Mouse (Mus musculus) gastrocnemius, postnatal 25 days (tissue): ENCODE data around the gene Lenep. TPM values are rescaled to one million over a fixed set of nuclear protein-coding genes. Genes with fewer than 3 reads are reported as not detected.
"Not testable (repeated sequence)": the region's sequence is repeated elsewhere in the genome, so short reads cannot be mapped to it uniquely, and the experiment has no call there.

Experiments used
- DNase-seq: peaks from one replicate; pipeline ENCODE4 v3.0.0; 2022
- long read RNA-seq, 2 experiments: library from polyadenylated mRNA; stranded (forward); transcript quantifications; one replicate each; pipeline ENCODE4 v2.0.0; 2021
- total RNA-seq, 2 experiments: library from RNA; stranded (reverse); gene quantifications; 1 replicate in 1 of 2; 2 replicates in 1 of 2; pipeline ENCODE4 v1.2.3; 2021

Gene Lenep
- total RNA-seq: 1 to 10 TPM in 1 of 2 experiments, not detected in 1; 1.2 TPM
- long read RNA-seq, experiment 1: 0 reads
- long read RNA-seq, experiment 2, partial matches to known transcripts: 0 of 1 reads
- long read RNA-seq, experiment 2, other reads (novel, unspliced or antisense): 0 of 1 reads

DNA sequence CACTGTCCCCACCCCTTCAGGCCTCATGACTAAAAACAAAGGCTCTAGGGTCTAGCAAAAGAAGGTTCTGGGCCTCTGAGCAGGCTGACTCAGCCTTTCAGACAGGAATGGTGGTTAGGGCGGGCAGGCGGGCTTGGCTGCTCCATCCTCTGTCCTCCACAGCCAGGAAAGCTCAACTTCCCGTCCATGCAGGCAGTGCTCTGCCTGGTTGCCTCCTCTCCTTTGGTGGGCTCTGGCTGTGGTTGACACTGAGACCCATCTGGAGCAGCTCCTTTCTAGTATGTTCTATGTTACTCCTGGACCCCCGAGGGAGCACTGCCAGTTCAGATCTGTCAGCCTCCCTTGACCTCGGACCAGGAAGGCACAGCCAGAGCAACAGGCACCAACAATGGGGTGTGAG, at the start of gene Lenep:
TSS of gene Lenep (minus strand) at position 101 of the 400 bp plus-strand sequence.
- DNase-seq: no peak

DNA sequence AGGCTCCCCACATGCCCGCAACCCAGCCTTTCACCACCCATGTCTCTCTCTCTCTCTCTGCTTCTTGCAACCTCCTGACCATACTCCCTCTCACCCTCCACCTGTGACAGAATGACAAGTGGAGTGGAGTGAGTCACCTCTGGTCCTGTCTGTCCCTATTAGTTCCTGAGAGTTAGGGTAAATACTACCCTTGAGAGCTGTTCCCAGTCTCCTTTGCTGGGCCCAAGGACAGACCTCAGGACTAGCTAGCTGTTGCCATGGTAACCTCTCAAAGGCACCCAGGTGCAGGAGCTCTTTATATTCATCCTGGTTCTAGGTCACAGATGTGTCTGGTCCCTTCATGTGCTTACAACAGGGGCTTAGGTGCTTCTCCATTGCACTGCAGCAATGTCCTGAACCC, 49.3 kb upstream of the Lenep start:
- no peak for DNase-seq

GRCm38 (mm10) chr3:89449541-89449940, 46.9 kb upstream of the Lenep start:
- peak; percentile 62 for DNase-seq

DNA sequence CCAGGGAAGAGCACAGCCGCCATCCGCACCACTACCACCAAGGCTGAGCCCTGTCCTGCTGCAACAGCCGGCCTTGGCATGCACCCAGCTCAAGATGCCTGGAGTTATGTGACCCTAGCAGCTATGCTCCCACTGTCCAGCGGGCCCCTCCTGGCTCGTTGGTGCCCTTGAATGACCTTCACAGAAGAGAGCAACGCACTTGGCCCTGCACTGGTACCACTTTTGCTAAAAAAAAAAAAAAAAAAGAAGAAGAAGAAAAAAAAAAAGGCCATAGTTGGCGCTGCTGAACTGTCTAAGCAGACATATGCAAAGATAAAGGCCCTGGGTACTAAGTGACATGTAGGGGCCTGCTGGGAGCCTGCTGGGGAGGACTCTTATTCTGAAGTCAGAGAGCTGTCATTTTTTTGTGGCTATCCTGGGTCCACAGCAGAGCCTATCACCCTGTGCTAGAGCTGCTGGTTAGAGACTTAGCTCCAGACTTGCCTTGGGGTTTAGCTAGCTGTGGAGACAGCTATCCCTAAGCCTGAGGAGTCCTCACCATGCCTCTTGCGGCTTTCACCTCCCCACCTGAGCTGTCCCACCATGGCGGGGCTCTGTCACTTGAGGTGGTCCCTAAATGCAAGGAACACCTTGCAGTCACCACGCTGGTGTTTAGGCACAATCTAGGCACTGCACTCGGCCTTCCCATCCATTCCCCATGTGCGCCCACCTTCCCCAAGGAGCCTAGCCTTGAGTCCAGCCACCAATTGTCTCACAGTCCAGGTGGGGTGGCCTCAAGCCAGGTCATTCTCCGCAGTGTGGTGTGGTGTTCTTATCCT, 46.3 kb upstream of the Lenep start:
- peak; percentile 48 for DNase-seq

- DNase-seq: peak; percentile 81
These were observed 38.1 kb upstream of the Lenep start for GRCm38 (mm10) chr3:89440691-89441090.

GRCm38 (mm10) chr3:89437269-89437668, 34.7 kb upstream of the Lenep start:
- no peak for DNase-seq

- peak; percentile 73 for DNase-seq
These were observed 33.9 kb upstream of the Lenep start, which contains the start of gene Pbxip1 for GRCm38 (mm10) chr3:89436176-89437113. Gene Pbxip1 (plus strand): TSS chr3:89436706.

- no peak for DNase-seq
These were observed 32.4 kb upstream of the Lenep start for GRCm38 (mm10) chr3:89435041-89435440.

- no peak for DNase-seq
These were observed 31.9 kb upstream of the Lenep start for GRCm38 (mm10) chr3:89434532-89434931.

DNA sequence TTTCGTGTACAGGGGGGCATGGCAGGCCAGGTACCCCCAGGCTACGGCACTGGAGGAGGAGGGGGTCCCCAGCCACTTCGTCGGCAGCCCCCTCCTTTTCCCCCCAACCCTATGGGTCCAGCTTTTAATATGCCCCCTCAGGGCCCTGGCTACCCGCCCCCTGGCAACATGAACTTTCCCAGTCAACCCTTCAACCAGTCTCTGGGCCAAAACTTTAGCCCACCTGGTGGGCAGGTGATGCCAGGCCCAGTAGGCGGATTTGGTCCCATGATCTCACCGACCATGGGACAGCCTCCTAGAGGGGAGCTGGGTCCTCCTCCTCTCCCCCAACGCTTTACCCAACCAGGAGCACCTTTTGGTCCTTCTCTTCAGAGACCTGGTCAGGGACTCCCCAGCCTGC, 30.0 kb upstream of the Lenep start:
- no peak for DNase-seq

DNA sequence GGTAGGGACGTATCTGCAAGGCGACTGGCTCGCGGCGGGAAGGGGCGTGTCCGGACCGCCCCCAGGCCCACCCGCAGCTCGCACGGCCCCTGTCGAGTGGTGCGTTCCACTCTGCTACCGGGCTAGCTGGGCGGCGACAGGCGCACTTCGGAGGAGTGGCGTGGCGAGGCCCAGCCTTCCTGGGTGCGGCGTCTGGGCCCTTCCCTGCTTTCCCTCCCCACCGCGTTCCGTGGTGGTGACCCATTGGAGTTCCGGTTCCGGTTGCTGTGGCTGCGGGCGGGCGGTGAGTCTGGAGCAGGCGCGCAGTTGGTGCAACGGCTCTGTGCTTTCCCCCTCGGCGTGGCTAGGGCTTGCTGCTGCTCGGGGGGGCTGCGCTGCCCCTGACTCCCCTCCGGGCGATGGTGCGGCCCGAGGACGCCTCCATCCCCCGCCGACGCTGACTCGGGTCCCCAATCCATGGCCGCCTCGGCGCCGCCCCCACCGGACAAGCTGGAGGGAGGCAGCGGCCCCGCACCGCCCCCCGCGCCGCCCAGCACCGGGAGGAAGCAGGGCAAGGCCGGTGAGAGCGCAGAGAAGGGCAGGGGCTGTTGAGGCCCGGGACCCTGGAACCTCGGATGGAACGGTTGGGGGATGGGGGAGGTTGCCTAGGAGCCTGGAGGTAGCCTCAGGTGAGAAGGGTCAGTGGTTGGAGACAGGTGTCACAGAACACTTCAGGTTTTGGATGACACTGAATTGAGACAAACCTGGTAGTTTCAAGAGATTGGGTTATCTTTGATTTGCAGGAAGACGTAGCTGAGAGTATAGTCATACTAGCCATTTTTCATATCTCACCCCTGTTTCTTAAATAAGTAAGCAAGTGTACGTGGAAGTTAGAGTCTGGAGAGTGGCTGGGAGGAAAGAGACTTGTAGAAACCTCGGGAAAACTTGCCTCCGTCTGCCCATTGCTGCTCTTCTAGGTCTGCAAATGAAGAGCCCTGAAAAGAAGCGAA, 27.9 kb upstream of the Lenep start, which contains the start of gene Pygo2:
TSS of gene Pygo2 (plus strand) at position 44 of the 989 bp plus-strand sequence.
- peak; percentile 98 for DNase-seq

DNA sequence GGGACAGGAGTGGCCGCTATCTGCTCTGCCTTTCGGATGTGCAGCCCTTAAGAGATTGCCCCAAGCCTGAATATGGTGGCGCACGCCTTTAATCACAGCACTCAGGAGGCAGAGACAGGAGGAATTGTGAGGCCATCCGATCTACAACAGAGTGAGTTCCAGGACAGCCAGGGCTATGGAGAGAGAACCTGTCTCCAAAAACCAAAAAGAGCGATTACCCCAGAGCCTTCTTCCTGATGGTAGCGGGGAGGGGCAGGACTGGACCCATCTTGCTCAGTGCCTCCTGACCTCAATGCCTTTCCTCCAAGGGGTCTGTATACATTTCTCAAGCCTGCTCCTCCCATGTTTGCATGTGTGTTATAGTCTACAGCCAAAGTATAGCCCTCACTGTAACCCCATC, 26.4 kb upstream of the Lenep start:
- DNase-seq: not testable (repeated sequence)

GRCm38 (mm10) chr3:89425876-89426275, 23.3 kb upstream of the Lenep start:
- no peak for DNase-seq

GRCm38 (mm10) chr3:89425141-89425525, 22.5 kb upstream of the Lenep start:
- no peak for DNase-seq

DNA sequence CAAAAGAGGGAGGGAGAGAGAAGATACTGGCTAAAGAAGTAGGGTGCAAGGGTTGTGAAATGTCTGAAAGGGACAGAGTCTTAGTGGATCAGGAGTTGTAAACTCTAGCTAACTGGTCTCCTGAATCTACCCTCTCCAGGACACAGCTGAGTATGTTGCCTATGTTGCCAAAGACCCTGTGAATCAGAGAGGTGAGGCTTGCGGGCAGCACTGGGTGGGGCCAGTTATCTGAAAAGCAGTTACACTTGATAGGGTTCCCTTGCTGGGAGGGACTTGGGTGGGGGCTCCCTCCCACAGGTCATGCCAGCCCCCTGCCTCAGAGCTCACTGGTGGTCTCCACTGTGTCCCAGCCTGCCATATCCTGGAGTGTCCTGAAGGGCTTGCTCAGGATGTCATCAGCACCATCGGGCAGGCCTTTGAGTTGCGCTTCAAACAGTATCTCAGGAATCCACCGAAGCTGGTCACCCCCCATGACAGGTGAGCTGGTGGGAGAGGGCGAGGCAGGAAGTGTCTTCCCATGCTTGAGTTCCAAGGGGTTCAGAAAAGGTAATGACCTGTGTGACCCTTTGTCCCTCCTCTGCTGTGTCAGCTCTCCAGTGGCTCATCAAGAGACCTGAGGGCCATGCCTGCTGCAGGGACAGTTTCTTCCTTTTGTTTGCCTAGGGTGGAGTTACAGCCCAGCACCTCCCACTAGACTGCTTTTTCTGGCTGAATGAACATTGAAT, 22.0 kb upstream of the Lenep start:
- no peak for DNase-seq

DNA sequence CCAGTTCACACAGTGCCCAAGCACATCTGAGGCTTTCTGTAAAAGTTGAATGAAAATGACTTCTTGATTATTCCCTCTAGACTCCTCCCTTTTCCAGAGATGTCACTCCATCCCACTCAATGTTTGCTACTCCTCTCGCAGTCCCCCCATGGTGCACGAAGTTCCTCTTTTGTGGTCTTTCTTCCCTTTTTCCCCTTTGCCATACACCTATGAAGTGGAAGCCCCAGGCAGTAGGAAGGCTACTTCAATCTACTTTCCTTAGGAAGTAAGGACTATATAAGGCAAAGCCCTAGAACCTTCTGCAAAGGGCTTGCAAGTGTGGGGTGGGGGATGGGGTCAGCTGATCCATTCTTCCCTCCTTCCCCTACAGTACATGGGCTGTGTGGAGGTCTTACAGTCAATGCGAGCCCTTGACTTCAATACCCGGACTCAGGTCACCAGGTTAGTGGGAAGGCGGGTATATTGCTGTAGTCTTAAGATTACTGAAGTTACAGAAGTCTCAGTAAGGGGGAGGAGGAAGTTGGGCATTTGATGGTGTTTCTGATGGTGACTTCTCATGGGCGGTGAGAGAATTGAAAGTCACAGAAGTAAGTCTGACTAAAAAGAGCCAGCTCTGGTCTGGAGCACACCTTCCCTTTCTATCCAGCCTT, 20.1 kb upstream of the Lenep start:
- DNase-seq: no peak

- DNase-seq: no peak
These were observed 19.3 kb upstream of the Lenep start for GRCm38 (mm10) chr3:89421810-89422473.

- DNase-seq: peak; percentile 90
These were observed 18.6 kb upstream of the Lenep start for GRCm38 (mm10) chr3:89421002-89421774.

GRCm38 (mm10) chr3:89420421-89420820, 17.8 kb upstream of the Lenep start:
- DNase-seq: no peak
